Mouse (Mus musculus) gastrocnemius, postnatal 4 days (tissue): ENCODE measurements around the gene Tmem136. TPM values are rescaled to one million over a fixed set of nuclear protein-coding genes. Genes with fewer than 3 reads are reported as not detected.

Experiments
- DNase-seq, 2 experiments: peaks; one replicate each; pipeline ENCODE4 v3.0.0; 2021 to 2022; ENCODE audit warnings: low spot score in 2 of 2, mixed read lengths in 2 of 2
- total RNA-seq, 2 experiments: library from RNA; stranded (reverse); gene quantifications; 2 replicates each; pipeline ENCODE4 v1.2.3; 2021

The Tmem136 gene
- total RNA-seq, 2 experiments from 2014 or later: 1.8 to 1.9 TPM

- no peak for DNase-seq
Measured at GRCm38 (mm10) chr9:43078711-43079110, 37.7 kb downstream of the Tmem136 start.

- no peak for DNase-seq
Measured at GRCm38 (mm10) chr9:43076163-43076562, 40.2 kb downstream of the Tmem136 start.

- no peak for DNase-seq
Measured at GRCm38 (mm10) chr9:43074611-43075010, 41.8 kb downstream of the Tmem136 start.

- DNase-seq: no peak
Measured at GRCm38 (mm10) chr9:43071741-43072140, 44.6 kb downstream of the Tmem136 start.

- DNase-seq: no peak
Measured at GRCm38 (mm10) chr9:43071176-43071575, 45.2 kb downstream of the Tmem136 start.

GRCm38 (mm10) chr9:43070566-43070965 is 45.8 kb downstream of the Tmem136 start:
- no peak for DNase-seq

- DNase-seq: no peak
Measured at GRCm38 (mm10) chr9:43070153-43070552, 46.2 kb downstream of the Tmem136 start.

- DNase-seq: no peak
Measured at GRCm38 (mm10) chr9:43067896-43068295, 48.5 kb downstream of the Tmem136 start.

GRCm38 (mm10) chr9:43065231-43065630 is 51.1 kb downstream of the Tmem136 start:
- DNase-seq: no peak

- no peak for DNase-seq
Measured at GRCm38 (mm10) chr9:43061545-43061944, 54.8 kb downstream of the Tmem136 start.

Other genes starting within 250 kb of the Tmem136 start
- under 1 TPM; 0.41 to 0.54 TPM for gene Grik4, start 172.1 kb downstream of the Tmem136 start, total RNA-seq
- gene Arhgef12, start 9.3 kb downstream of the Tmem136 start, total RNA-seq: 10 to 100 TPM; 55.7 to 56.3 TPM
- gene Pou2f3, start 93.8 kb upstream of the Tmem136 start, total RNA-seq: under 1 TPM; 0.15 to 0.23 TPM
- gene Oaf, start 123.3 kb upstream of the Tmem136 start, total RNA-seq: 10 to 100 TPM; 45.8 to 50.2 TPM
- under 1 TPM; 0.22 to 0.34 TPM for gene Trim29, start 194.3 kb upstream of the Tmem136 start, total RNA-seq